Mouse (Mus musculus): Measurements from ENCODE around the gene Setx. TPM values are rescaled to one million over a fixed set of nuclear protein-coding genes. Genes with fewer than 3 reads are reported as not detected.
A peak's percentile ranks its signal among the peaks of the same experiment; 100 is the strongest.

Gene Setx
- total and polyA plus RNA-seq, 3 experiments = 13.1 to 23.8 (median 22.5) TPM

GRCm38 (mm10) chr2:29216286-29217012, 92.5 kb downstream of the Setx start:
- Histone ChIP-seq H3K36me3 (ENCODE audit: control insufficient read depth in 1 of 2, insufficient read depth in 2 of 2, low read length in 2 of 2) (no peaks in the 10 kb centered on the region), H3K79me2 (ENCODE audit: control insufficient read depth, insufficient read depth, low read length, poor library complexity) (no peaks in the 10 kb centered on the region), H3K4me3 (ENCODE audit: control insufficient read depth in 1 of 2, insufficient read depth in 1 of 2, low read depth in 2 of 2, low read length in 2 of 2) (no peak overlapping the region), H3K27me3 (ENCODE audit: control insufficient read depth in 1 of 2, insufficient read depth in 2 of 2, low read length in 2 of 2) (no peaks in the 10 kb centered on the region), H3K4me1 (ENCODE audit: control insufficient read depth in 1 of 2, insufficient read depth in 2 of 2, low read length in 2 of 2) (no peaks in the 10 kb centered on the region), H3K9ac (ENCODE audit: control insufficient read depth, low read depth, low read length, poor library complexity, severe bottlenecking) (no peak overlapping the region), H3K27ac (ENCODE audit: control insufficient read depth, low read depth, low read length) (no peak overlapping the region), H3K9me3 (replicated peaks; ENCODE audit: insufficient read depth, low read length) (no peaks in the 10 kb centered on the region)
- TF ChIP-seq CTCF (IDR thresholded peaks at IDR 0.05 in 2 of 3, conservative IDR thresholded peaks at IDR 0.05 in 1 of 3; ENCODE audit: control insufficient read depth in 1 of 3, insufficient read depth in 1 of 3, low read depth in 2 of 3, low read length in 3 of 3, poor library complexity in 1 of 3, severe bottlenecking in 1 of 3) (peak in 2 of 3 experiments; percentile 30 to 37; a peak in 3 of 6 replicates), RAD21 (IDR thresholded peaks at IDR 0.05; ENCODE audit: low read depth, low read length) (peak; percentile 27), KAT2A (conservative IDR thresholded peaks at IDR 0.05; ENCODE audit: low read depth, low read length) (no peak), SIN3A (IDR thresholded peaks at IDR 0.05; ENCODE audit: low read length) (no peak), POLR2A (IDR thresholded peaks at IDR 0.05; ENCODE audit: control insufficient read depth in 1 of 2, insufficient read depth in 1 of 2, low read depth in 1 of 2, low read length in 2 of 2, poor library complexity in 1 of 2) (no peak), SMC3 (IDR thresholded peaks at IDR 0.05; ENCODE audit: low read depth, low read length) (0 out of 2 replicates have a peak, but pooled peaks have one; percentile 22)
- DNase-seq (ENCODE audit: low read depth, low spot score) = no peak

- DNase-seq (ENCODE audit: low read depth, low spot score) = no peak
- no peaks in the 10 kb centered on the region for H3K27me3 ChIP-seq (ENCODE audit: control insufficient read depth in 1 of 2, insufficient read depth in 2 of 2, low read length in 2 of 2)
- H3K79me2 ChIP-seq (ENCODE audit: control insufficient read depth, insufficient read depth, low read length, poor library complexity) = no peaks in the 10 kb centered on the region
- no peak overlapping the region for H3K27ac ChIP-seq (ENCODE audit: control insufficient read depth, low read depth, low read length)
- H3K4me3 ChIP-seq (ENCODE audit: control insufficient read depth in 1 of 2, insufficient read depth in 1 of 2, low read depth in 2 of 2, low read length in 2 of 2) = no peak overlapping the region
- H3K36me3 ChIP-seq (ENCODE audit: control insufficient read depth in 1 of 2, insufficient read depth in 2 of 2, low read length in 2 of 2) = no peaks in the 10 kb centered on the region
- no peaks in the 10 kb centered on the region for H3K9me3 ChIP-seq (replicated peaks; ENCODE audit: insufficient read depth, low read length)
- H3K4me1 ChIP-seq (ENCODE audit: control insufficient read depth in 1 of 2, insufficient read depth in 2 of 2, low read length in 2 of 2) = no peaks in the 10 kb centered on the region
- TF ChIP-seq USF1 (IDR thresholded peaks at IDR 0.05; ENCODE audit: low read depth, low read length) = no peak
- no peak for TF ChIP-seq ZNF384 (IDR thresholded peaks at IDR 0.05; ENCODE audit: low read depth, low read length)
- no peak for TF ChIP-seq GATA1 (IDR thresholded peaks at IDR 0.05; ENCODE audit: low read depth, low read length)
- no peak for TF ChIP-seq TAL1 (IDR thresholded peaks at IDR 0.05; ENCODE audit: low read length)
- no peak overlapping the region for H3K9ac ChIP-seq (ENCODE audit: control insufficient read depth, low read depth, low read length, poor library complexity, severe bottlenecking)
These were observed 93.1 kb downstream of the Setx start for GRCm38 (mm10) chr2:29217042-29217441.

- Histone ChIP-seq H3K4me3 (ENCODE audit: control insufficient read depth in 1 of 2, insufficient read depth in 1 of 2, low read depth in 2 of 2, low read length in 2 of 2) (no peak overlapping the region), H3K79me2 (ENCODE audit: control insufficient read depth, insufficient read depth, low read length, poor library complexity) (no peaks in the 10 kb centered on the region), H3K9ac (ENCODE audit: control insufficient read depth, low read depth, low read length, poor library complexity, severe bottlenecking) (no peak overlapping the region), H3K27me3 (ENCODE audit: control insufficient read depth in 1 of 2, insufficient read depth in 2 of 2, low read length in 2 of 2) (no peaks in the 10 kb centered on the region), H3K36me3 (ENCODE audit: control insufficient read depth in 1 of 2, insufficient read depth in 2 of 2, low read length in 2 of 2) (no peaks in the 10 kb centered on the region), H3K4me1 (ENCODE audit: control insufficient read depth in 1 of 2, insufficient read depth in 2 of 2, low read length in 2 of 2) (no peaks in the 10 kb centered on the region), H3K27ac (ENCODE audit: control insufficient read depth, low read depth, low read length) (no peak overlapping the region), H3K9me3 (replicated peaks; ENCODE audit: insufficient read depth, low read length) (no peaks in the 10 kb centered on the region)
- no peak for DNase-seq (ENCODE audit: low read depth, low spot score)
- peak in 1 of 3 experiments; percentile 9; a peak in 1 of 6 replicates for TF ChIP-seq CTCF (IDR thresholded peaks at IDR 0.05 in 2 of 3, conservative IDR thresholded peaks at IDR 0.05 in 1 of 3; ENCODE audit: control insufficient read depth in 1 of 3, insufficient read depth in 1 of 3, low read depth in 2 of 3, low read length in 3 of 3, poor library complexity in 1 of 3, severe bottlenecking in 1 of 3)
- TF ChIP-seq RCOR1 (IDR thresholded peaks at IDR 0.05; ENCODE audit: low read depth, low read length) = no peak
These were observed 93.9 kb downstream of the Setx start for GRCm38 (mm10) chr2:29217897-29218296.
